Mouse (Mus musculus) activated CD4-positive, CD25-positive, alpha-beta regulatory T cell (primary cell): Measurements from ENCODE around the gene Txndc17. TPM values are rescaled to one million over a fixed set of nuclear protein-coding genes. Genes with fewer than 3 reads are reported as not detected.

ENCODE experiments used
- polyA plus RNA-seq, 2 experiments: library from polyadenylated mRNA; unstranded; fragments of 100-300 nt; shearing (Covaris generic); gene quantifications; one replicate each; pipeline ENCODE4 v1.2.1; 2017

The Txndc17 gene
- 100 to 1,000 TPM; 115 to 116 TPM for polyA plus RNA-seq

DNA sequence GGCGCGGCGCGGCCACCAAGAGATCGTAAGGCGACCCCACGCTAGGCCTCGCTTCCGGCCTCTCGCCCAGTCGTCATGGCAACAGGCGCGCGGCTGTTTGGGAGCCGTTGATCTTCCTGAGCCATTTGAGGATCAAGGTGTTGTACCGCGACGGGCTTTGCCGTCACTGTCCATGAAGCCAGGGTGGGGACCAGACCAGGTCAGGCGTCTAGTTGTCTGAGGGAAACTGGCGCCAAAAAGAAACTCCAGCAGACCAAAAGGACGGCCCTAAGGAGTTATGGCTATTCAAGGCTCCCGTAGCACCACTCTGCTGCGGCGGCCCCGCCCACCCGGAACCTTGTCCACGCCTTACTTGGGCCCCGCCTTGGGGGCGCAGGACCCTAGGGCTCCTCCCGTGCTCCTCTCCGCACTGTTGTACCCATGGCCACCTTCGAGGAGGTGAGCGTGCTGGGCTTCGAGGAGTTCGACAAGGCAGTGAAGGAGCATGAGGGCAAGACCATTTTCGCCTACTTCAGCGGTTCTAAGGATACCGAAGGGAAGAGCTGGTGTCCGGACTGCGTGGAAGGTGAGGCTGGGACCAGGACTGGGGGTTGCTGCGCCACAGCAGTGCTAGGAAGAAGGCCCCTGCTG, at the start of gene Txndc17, which contains the start of gene 4933427D14Rik:
TSS of gene Txndc17 (plus strand) at position 344 of the 630 bp plus-strand sequence.
TSS of gene 4933427D14Rik (minus strand) at position 256 of the 630 bp plus-strand sequence.

DNA sequence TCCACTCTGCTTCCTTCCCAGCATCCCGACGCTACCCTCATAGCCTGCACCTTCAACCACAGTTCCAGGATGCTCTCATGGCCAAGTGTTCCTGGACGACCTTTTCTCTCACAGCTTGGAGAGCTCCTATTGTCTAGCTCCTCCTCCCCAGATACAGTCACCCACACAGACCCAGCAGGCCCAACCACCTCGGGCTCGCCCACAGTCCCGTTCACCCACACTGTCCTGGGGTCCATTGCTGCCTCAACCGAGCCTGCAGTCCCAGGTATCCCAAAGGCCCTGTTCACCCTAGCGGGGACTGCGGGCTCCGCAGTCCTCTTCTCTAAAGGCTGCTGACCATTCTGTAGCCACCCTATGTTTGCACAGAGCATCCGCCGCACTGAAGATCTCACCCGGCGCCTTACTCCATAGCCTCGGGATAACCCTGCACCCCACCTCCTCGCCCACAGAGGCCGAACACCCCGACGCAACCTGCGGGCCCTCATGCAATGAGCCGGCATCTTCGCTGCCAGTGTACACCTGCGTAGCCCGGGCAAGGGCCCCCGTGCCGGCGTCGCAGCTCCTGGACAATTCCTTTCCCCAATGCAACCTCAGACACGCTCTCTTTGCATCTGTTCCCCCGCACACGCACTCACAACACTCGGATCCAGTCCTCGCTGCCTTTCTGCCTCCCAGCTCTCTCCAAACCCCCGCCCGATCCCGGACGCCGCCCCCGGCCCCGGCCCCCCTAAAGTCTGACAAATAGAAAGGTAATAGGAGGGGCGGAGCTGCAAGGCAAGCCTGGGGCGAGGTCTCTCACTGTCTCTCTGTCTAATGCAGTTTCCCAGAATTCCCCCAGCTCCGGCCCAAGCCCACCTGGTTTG, 775 bp upstream of the Txndc17 start, which contains the start of gene Gm43951:
TSS of gene Gm43951 (minus strand) at position 500 of the 863 bp plus-strand sequence.

DNA sequence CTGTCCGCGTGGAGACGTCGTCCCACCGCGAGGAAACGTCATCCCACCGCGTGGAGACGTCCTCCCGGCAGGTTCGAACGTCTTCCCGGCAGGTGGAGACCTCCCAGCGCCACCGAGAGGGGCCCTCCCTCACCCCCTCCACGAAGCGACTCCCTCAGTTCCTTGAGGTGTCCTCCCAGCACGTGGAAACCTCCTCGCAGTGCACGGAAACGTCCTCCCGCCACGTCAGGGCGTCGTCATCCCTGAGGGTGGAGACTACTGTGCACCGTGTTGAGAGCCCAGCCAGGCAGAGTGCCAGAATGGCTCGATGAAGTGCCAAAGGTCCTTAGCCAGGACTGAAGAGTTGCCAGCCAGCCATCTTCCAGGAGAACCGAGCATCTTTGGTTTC, 8.1 kb downstream of the Txndc17 start, which contains the start of gene Med31:
TSS of gene Med31 (minus strand) at position 183 of the 388 bp plus-strand sequence.

Other genes with a start within 250 kb of the Txndc17 start
- under 1 TPM; 0.10 to 0.60 TPM for gene Aipl1, start 170.0 kb upstream of the Txndc17 start, polyA plus RNA-seq
- 1 to 10 TPM; 5.3 to 5.9 TPM for gene Pimreg, start 165.5 kb upstream of the Txndc17 start, polyA plus RNA-seq
- under 1 TPM in 1 of 2 experiments, not detected in 1; 0.23 TPM for gene Pitpnm3, start 71.8 kb upstream of the Txndc17 start, polyA plus RNA-seq
- gene Gm43951, start 707 bp upstream of the Txndc17 start, polyA plus RNA-seq = not detected
- 10 to 100 TPM; 11.3 to 16.8 TPM for gene 4933427D14Rik, start 88 bp upstream of the Txndc17 start, polyA plus RNA-seq
- gene Med31, start 8.0 kb downstream of the Txndc17 start, polyA plus RNA-seq = 10 to 100 TPM; 16.1 to 19.1 TPM
- not detected for gene Slc13a5, start 59.7 kb downstream of the Txndc17 start, polyA plus RNA-seq
- gene Xaf1, start 94.1 kb downstream of the Txndc17 start, polyA plus RNA-seq = 100 to 1,000 TPM; 122 to 128 TPM
- under 1 TPM; 0.80 to 0.86 TPM for gene Fbxo39, start 106.9 kb downstream of the Txndc17 start, polyA plus RNA-seq
- not detected for gene Tekt1, start 154.9 kb downstream of the Txndc17 start, polyA plus RNA-seq
- gene Smtnl2, start 204.2 kb downstream of the Txndc17 start, polyA plus RNA-seq = under 1 TPM in 1 of 2 experiments, not detected in 1; 0.32 TPM
- not detected for gene Ggt6, start 228.0 kb downstream of the Txndc17 start, polyA plus RNA-seq
- gene Mybbp1a, start 233.8 kb downstream of the Txndc17 start, polyA plus RNA-seq = 10 to 100 TPM; 68.5 to 88.6 TPM